Mouse (Mus musculus): ENCODE measurements around the gene Wdr81. TPM values are rescaled to one million over a fixed set of nuclear protein-coding genes. Genes with fewer than 3 reads are reported as not detected.

The Wdr81 gene
- 3.8 and 4.2 TPM in 2 replicates for polyA plus RNA-seq (2015; fragmentation: Nextera tagmentation; extraction: Ambion mirVana)

DNA sequence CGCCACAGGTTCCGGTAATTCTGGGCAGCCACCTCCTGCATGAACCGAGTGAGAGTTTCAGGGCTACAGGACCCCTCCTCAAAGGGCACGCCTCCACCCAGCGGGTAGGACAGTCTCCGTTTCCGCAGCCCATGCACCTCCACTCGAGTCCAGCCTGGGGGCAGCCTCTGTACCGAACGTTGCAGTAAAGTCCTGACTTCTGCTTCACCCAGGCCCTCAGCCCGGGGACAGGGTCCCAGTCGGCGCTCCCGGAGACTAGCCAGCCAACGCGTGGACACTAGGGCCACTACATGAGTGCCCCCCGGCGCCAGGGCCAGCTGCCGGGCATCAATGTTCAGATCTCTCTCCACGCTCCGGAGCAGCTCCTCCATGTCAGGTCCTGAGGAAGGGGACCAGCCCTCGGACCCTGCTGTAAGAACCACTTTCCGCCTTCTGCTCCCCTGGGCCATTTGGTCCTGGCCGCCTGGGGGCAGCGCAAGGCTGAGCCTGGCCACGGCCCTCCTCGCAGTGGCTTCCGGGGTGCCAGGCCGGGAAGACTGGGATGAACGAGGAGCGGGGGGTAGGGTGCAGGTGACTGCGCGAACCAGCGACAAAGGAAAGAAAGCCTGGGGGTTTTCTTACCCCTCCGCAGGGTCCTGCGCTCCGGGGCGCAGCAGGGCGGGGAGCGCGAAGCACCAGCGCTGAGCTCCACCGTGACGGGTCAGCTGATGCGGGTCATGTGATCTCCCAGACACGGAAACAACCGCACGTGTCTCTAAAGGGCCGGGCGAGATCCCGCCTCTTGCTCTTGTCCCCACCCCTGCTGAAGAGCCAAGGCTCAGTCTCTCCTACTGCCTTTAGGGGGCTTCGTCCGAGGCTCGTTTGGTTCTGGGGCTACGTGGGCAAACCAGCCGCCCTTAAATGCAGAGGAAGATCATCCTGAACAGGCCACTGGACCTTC, at the start of gene Wdr81:
TSS of gene Wdr81 (minus strand) at position 727 of the 940 bp plus-strand sequence.

GRCm38 (mm10) chr11:75486601-75487285, 32.2 kb upstream of the Wdr81 start, which contains the start of gene Prpf8:
TSS of gene Prpf8 (plus strand) at chr11:75486816.

DNA sequence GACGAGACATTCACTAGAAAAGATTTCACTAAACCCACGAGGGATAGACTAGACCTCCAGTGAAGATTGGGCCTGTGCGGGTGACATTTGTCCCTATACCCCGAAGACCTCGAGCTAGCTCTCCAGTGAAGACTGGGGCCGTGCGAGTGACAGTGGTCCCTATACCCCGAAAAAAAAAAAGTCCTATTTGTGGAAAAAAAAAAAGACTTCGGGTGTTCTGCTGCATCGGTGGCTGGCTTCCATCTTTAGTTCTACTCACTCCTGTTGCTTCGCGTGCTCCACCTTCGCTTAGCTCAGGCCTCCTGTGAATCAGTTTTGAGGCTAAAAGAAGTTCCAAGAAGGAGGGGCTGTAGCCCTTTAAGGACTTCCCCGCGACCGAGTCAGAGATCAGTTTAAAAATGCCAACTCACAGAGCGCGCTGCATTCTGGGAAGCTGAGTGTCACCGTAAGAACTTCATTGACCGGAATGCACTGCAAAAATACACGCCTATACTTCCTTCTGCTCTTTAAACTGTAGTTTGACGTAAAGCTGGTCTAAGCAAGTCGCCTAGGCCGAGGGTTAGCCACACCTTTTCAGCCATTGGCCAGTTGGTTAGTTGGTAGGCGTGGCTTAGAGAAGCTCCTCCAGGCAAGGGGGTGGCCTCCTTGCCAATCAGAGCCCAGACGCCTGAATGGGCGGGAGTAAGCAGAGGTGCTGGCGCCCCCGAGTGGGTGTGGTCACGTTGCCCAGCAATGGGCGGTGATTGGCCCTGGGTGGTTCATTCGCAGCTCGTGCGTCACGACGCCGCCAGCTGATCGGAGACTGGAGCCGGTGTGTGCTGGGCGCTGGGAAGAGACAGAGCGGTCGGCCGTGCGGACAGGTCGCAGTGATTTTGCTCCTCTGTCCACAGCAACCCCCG, 6.6 kb upstream of the Wdr81 start, which contains the start of gene Tlcd2:
TSS of gene Tlcd2 (plus strand) at position 872 of the 899 bp plus-strand sequence.

GRCm38 (mm10) chr11:75439363-75439762, 15.2 kb downstream of the Wdr81 start, which contains the start of gene Serpinf2:
TSS of gene Serpinf2 (minus strand) at chr11:75439591.

DNA sequence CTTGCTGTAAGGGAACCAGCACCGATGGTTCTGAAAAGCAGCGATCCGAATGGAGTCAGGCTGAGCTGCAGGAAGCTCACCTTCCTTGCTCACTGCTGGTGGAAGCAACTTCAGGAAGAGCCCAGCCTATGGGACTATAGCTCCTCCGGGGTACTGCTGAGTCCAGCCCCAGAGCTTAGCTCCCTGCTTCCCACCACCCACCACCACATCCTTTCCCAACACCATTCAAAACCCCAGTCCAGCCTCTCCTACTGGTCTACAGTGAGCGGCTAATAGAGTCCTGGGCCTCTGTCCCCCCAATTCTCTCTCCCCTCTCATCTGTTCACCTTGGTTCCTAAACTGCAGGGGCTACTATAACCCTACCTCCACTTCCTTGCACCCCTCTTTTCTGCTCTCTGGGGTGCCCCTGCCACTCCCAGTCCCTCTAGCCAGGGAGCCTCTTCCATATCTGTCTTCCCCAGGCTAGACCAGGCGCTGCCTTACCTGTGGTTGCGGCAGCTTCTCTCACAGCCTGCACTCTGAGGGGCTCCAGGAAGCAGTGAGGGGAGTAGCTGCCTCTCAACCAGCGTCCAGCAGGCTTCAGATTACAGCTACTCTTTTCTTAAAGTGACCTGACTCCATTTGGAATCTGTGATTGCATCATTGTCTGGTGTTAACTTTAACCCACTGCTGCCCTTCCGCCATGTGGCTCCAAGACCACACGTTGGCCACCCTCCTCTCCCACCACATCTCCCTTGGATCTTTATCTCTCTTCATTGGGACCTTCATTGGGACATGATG, 32.3 kb downstream of the Wdr81 start, which contains the start of gene Serpinf1:
TSS of gene Serpinf1 (minus strand) at position 689 of the 780 bp plus-strand sequence.

Small RNAs within 50 kb of the gene (microRNA-seq; reads per million reads assigned to microRNA genes)
- gene Mir22 (ENCODE audit: borderline replicate concordance, insufficient number of aligned reads) = 37,513 reads per million, percentile 98 among the genes with 10 or more reads in this experiment

Other genes starting within 250 kb of the Wdr81 start
- 36.9 and 55.4 TPM in 2 replicates for gene Rpa1, start 106.4 kb downstream of the Wdr81 start, polyA plus RNA-seq (2015; fragmentation: Nextera tagmentation; extraction: Ambion mirVana)
- gene Smyd4, start 106.3 kb downstream of the Wdr81 start, polyA plus RNA-seq (2015; fragmentation: Nextera tagmentation; extraction: Ambion mirVana) = 7.0 and 10.2 TPM in 2 replicates
- gene Serpinf1, start 32.0 kb downstream of the Wdr81 start, polyA plus RNA-seq (2015; fragmentation: Nextera tagmentation; extraction: Ambion mirVana) = 146 and 196 TPM in 2 replicates
- gene Serpinf2, start 15.1 kb downstream of the Wdr81 start, polyA plus RNA-seq (2015; fragmentation: Nextera tagmentation; extraction: Ambion mirVana) = 19.6 and 24.7 TPM in 2 replicates
- gene Tlcd2, start 7.0 kb upstream of the Wdr81 start, polyA plus RNA-seq (2015; fragmentation: Nextera tagmentation; extraction: Ambion mirVana) = 24.9 and 26.6 TPM in 2 replicates
- 21.3 and 27.5 TPM in 2 replicates for gene Prpf8, start 32.1 kb upstream of the Wdr81 start, polyA plus RNA-seq (2015; fragmentation: Nextera tagmentation; extraction: Ambion mirVana)
- 4.1 and 4.4 TPM in 2 replicates for gene Rilp, start 55.4 kb upstream of the Wdr81 start, polyA plus RNA-seq (2015; fragmentation: Nextera tagmentation; extraction: Ambion mirVana)
- 5.6 and 8.0 TPM in 2 replicates for gene Scarf1, start 58.8 kb upstream of the Wdr81 start, polyA plus RNA-seq (2015; fragmentation: Nextera tagmentation; extraction: Ambion mirVana)
- gene Slc43a2, start 77.0 kb upstream of the Wdr81 start, polyA plus RNA-seq (2015; fragmentation: Nextera tagmentation; extraction: Ambion mirVana) = 8.5 and 9.5 TPM in 2 replicates
- gene Pitpna, start 133.4 kb upstream of the Wdr81 start, polyA plus RNA-seq (2015; fragmentation: Nextera tagmentation; extraction: Ambion mirVana) = 55.9 and 68.0 TPM in 2 replicates
- 31.3 and 51.3 TPM in 2 replicates for gene Inpp5k, start 176.3 kb upstream of the Wdr81 start, polyA plus RNA-seq (2015; fragmentation: Nextera tagmentation; extraction: Ambion mirVana)
- gene Myo1c, start 195.8 kb upstream of the Wdr81 start, polyA plus RNA-seq (2015; fragmentation: Nextera tagmentation; extraction: Ambion mirVana) = 33.3 and 43.7 TPM in 2 replicates
- gene Crk, start 224.5 kb upstream of the Wdr81 start, polyA plus RNA-seq (2015; fragmentation: Nextera tagmentation; extraction: Ambion mirVana) = 82.4 and 86.3 TPM in 2 replicates

Data from adrenal gland, postnatal 0 days (tissue).